Mouse (Mus musculus) CH12.LX (cell line): ENCODE data around the gene Rps21. TPM values are rescaled to one million over a fixed set of nuclear protein-coding genes. Genes with fewer than 3 reads are reported as not detected.

Experiments
- DNase-seq: peaks from one replicate; pipeline ENCODE4 v3.0.0-alpha.2; 2013; ENCODE audit errors: extremely low read depth
- H3K27ac ChIP-seq: 2 replicates; pipeline ENCODE4 v1.5.1; 2012; ENCODE audit warnings: low read depth, mild to moderate bottlenecking, control low read depth, moderate library complexity; ENCODE audit not compliant: insufficient read depth
- H3K27me3 ChIP-seq: replicated peaks from 2 replicates; pipeline ENCODE3; 2012; ENCODE audit warnings: inconsistent platforms
- H3K36me3 ChIP-seq, 2 experiments: replicated peaks in 1 of 2; 2 replicates each; pipeline versions ENCODE3 to v1.6.1; 2012; ENCODE audit warnings: inconsistent platforms in 1 of 2, low read length in 1 of 2, mild to moderate bottlenecking in 1 of 2, mixed read lengths in 1 of 2, moderate library complexity in 1 of 2; ENCODE audit not compliant: control insufficient read depth in 1 of 2, insufficient read depth in 1 of 2
- H3K4me1 ChIP-seq, 2 experiments: 2 replicates each; pipeline ENCODE4 v1.6.1; 2012; ENCODE audit warnings: inconsistent platforms in 1 of 2, moderate library complexity in 1 of 2; ENCODE audit not compliant: insufficient read depth in 2 of 2, control insufficient read depth in 1 of 2
- H3K4me2 ChIP-seq: 2 replicates; pipeline ENCODE4 v1.6.1; 2012; ENCODE audit warnings: low read depth, mild to moderate bottlenecking, control low read depth; ENCODE audit not compliant: poor library complexity, insufficient read depth, severe bottlenecking
- H3K4me3 ChIP-seq, 3 experiments: fragments of 150-350 bp in 1 of 3; sonication (generic) in 1 of 3; replicated peaks in 1 of 3; 2 replicates each; pipeline versions ENCODE3 to v1.5.1; 2011 to 2012; ENCODE audit warnings: low read depth in 2 of 3, low read length in 2 of 3, mild to moderate bottlenecking in 2 of 3, moderate library complexity in 2 of 3, control low read depth in 1 of 3, improper control_type of control experiment in 1 of 3, inconsistent platforms in 1 of 3, mixed read lengths in 1 of 3; ENCODE audit not compliant: poor library complexity in 1 of 3
- H3K79me2 ChIP-seq: replicated peaks from 2 replicates; pipeline ENCODE4 v1.6.1; 2012; ENCODE audit warnings: mild to moderate bottlenecking, moderate library complexity; ENCODE audit not compliant: control insufficient read depth, poor library complexity, insufficient read depth, severe bottlenecking; ENCODE audit errors: extremely low read depth
- H3K9ac ChIP-seq: 2 replicates; pipeline ENCODE4 v1.6.1; 2012; ENCODE audit warnings: low read depth, mild to moderate bottlenecking, control low read depth, moderate library complexity; ENCODE audit not compliant: insufficient read depth
- H3K9me3 ChIP-seq: replicated peaks from 2 replicates; pipeline ENCODE3; 2012; ENCODE audit warnings: low read length, inconsistent platforms, mixed read lengths
- BHLHE40 ChIP-seq: IDR thresholded peaks from 2 replicates; pipeline ENCODE4 v1.6.1; 2011; ENCODE audit warnings: mild to moderate bottlenecking, low read depth, low read length, improper control_type of control experiment
- CTCF ChIP-seq, 2 experiments: IDR thresholded peaks in 1 of 2; conservative IDR thresholded peaks in 1 of 2; 2 replicates each; pipeline ENCODE4 v1.5.1; 2011 to 2012; ENCODE audit warnings: low read depth in 2 of 2, low read length in 2 of 2, improper control_type of control experiment in 1 of 2, inconsistent platforms in 1 of 2, mild to moderate bottlenecking in 1 of 2, moderate library complexity in 1 of 2
- E2F4 ChIP-seq: IDR thresholded peaks from 2 replicates; pipeline ENCODE4 v1.6.1; 2011; ENCODE audit warnings: low read depth, low read length, improper control_type of control experiment; ENCODE audit not compliant: insufficient replicate concordance
- ELF1 ChIP-seq: IDR thresholded peaks from 2 replicates; pipeline ENCODE4 v1.6.1; 2014; ENCODE audit warnings: low read depth, mild to moderate bottlenecking, inconsistent platforms, low read length, improper control_type of control experiment
- ETS1 ChIP-seq: conservative IDR thresholded peaks from 2 replicates; pipeline ENCODE4 v1.6.1; 2012; ENCODE audit warnings: low read depth, mild to moderate bottlenecking, inconsistent platforms, low read length, improper control_type of control experiment, moderate library complexity
- GABPA ChIP-seq: IDR thresholded peaks from 2 replicates; pipeline ENCODE4 v1.6.1; 2012; ENCODE audit warnings: low read depth, low read length, improper control_type of control experiment, inconsistent platforms; ENCODE audit not compliant: insufficient replicate concordance
- HCFC1 ChIP-seq: IDR thresholded peaks from 2 replicates; pipeline ENCODE4 v1.6.1; 2012; ENCODE audit warnings: low read depth, mild to moderate bottlenecking, inconsistent platforms, low read length, improper control_type of control experiment
- IRF4 ChIP-seq: IDR thresholded peaks from 2 replicates; pipeline ENCODE4 v1.6.1; 2014; ENCODE audit warnings: low read depth, mild to moderate bottlenecking, inconsistent platforms, low read length, improper control_type of control experiment
- MAFK ChIP-seq: IDR thresholded peaks from 2 replicates; pipeline ENCODE4 v1.6.1; 2011; ENCODE audit warnings: low read length, improper control_type of control experiment; ENCODE audit not compliant: insufficient replicate concordance
- MAZ ChIP-seq: IDR thresholded peaks from 2 replicates; pipeline ENCODE4 v1.6.1; 2012; ENCODE audit warnings: low read depth, mild to moderate bottlenecking, inconsistent platforms, low read length, improper control_type of control experiment, moderate library complexity
- MXI1 ChIP-seq: IDR thresholded peaks from 2 replicates; pipeline ENCODE4 v1.6.1; 2011; ENCODE audit warnings: mild to moderate bottlenecking, low read depth, low read length, improper control_type of control experiment
- MYC ChIP-seq: IDR thresholded peaks from 2 replicates; pipeline ENCODE4 v1.6.1; 2011; ENCODE audit warnings: low read depth, mild to moderate bottlenecking, improper control_type of control experiment, low read length
- NELFE ChIP-seq: IDR thresholded peaks from 2 replicates; pipeline ENCODE4 v1.6.1; 2011; ENCODE audit warnings: low read depth, low read length, improper control_type of control experiment
- NRF1 ChIP-seq: IDR thresholded peaks from 2 replicates; pipeline ENCODE4 v1.6.1; 2014; ENCODE audit warnings: low read depth, mild to moderate bottlenecking, inconsistent platforms, low read length, improper control_type of control experiment, moderate library complexity
- PAX5 ChIP-seq: IDR thresholded peaks from 2 replicates; pipeline ENCODE4 v1.6.1; 2012; ENCODE audit warnings: low read length, inconsistent platforms, mixed read lengths
- POLR2AphosphoS2 ChIP-seq: IDR thresholded peaks from 2 replicates; pipeline ENCODE4 v1.6.1; 2011; ENCODE audit warnings: low read depth, low read length, improper control_type of control experiment
- RAD21 ChIP-seq: IDR thresholded peaks from 2 replicates; pipeline ENCODE4 v1.6.1; 2011; ENCODE audit warnings: low read depth, mild to moderate bottlenecking, low read length, improper control_type of control experiment, moderate library complexity
- SMC3 ChIP-seq: IDR thresholded peaks from 2 replicates; pipeline ENCODE4 v1.6.1; 2011; ENCODE audit warnings: low read depth, low read length, improper control_type of control experiment
- TBP ChIP-seq: conservative IDR thresholded peaks from 2 replicates; pipeline ENCODE4 v1.6.1; 2011; ENCODE audit warnings: low read depth, low read length, improper control_type of control experiment
- USF1 ChIP-seq: IDR thresholded peaks from 2 replicates; pipeline ENCODE4 v1.6.1; 2014; ENCODE audit warnings: low read depth, mild to moderate bottlenecking, inconsistent platforms, low read length, improper control_type of control experiment
- ZKSCAN1 ChIP-seq: IDR thresholded peaks from 2 replicates; pipeline ENCODE4 v1.6.1; 2012; ENCODE audit warnings: low read depth, inconsistent platforms, low read length, improper control_type of control experiment, borderline replicate concordance
- dilution Hi-C: fragments of 300-500 bp; cut with MboI; formaldehyde crosslinking; loops from 2 replicates; pipeline ENCODE4 v1.14.3; 2020; ENCODE audit warnings: low sequenced_read_pairs; ENCODE audit not compliant: extremely low pct_unique_long_range_greater_than_20kb, extremely low pct_ligation_motif_present
- in situ Hi-C: fragments of 300-500 bp; cut with MboI; formaldehyde crosslinking; loops from 3 replicates; pipeline ENCODE4 v1.14.3; 2019; ENCODE audit warnings: low sequenced_read_pairs, low pct_ligation_motif_present, low pct_unique_long_range_greater_than_20kb, mixed read lengths
- polyA plus RNA-seq: library from polyadenylated mRNA; unstranded; fragments of >175 nt; gene quantifications from 2 replicates; pipeline ENCODE4 v1.2.1, GENCODE M21; 2012; ENCODE audit warnings: low read depth; ENCODE audit not compliant: insufficient read length
- total RNA-seq, 2 experiments: library from RNA; depleted of rRNA; stranded (reverse); fragments of 300-350 nt in 1 of 2; fragments of >200 nt in 1 of 2; gene quantifications; 2 replicates each; pipeline ENCODE4 v1.2.3; 2012 to 2014

Rps21 gene
- total and polyA plus RNA-seq, 3 experiments: 705 to 3,770 (median 1,686) TPM

- in situ Hi-C loops (no loop called here), dilution Hi-C loops (no loop called here)
- no peak for TF ChIP-seq ETS1
- TF ChIP-seq E2F4: no peak
- TF ChIP-seq GABPA: no peak
- TF ChIP-seq ZKSCAN1: no peak
- no peak for TF ChIP-seq ELF1
- no peak for TF ChIP-seq NELFE
- TF ChIP-seq MAZ: no peak
- no peak for TF ChIP-seq IRF4
- TF ChIP-seq RAD21: no peak
- TF ChIP-seq POLR2AphosphoS2: no peak
- TF ChIP-seq HCFC1: no peak
- TF ChIP-seq BHLHE40: no peak
- TF ChIP-seq TBP: no peak
- TF ChIP-seq MAFK: no peak
- TF ChIP-seq MYC: no peak
- TF ChIP-seq MXI1: no peak
- no peak for TF ChIP-seq USF1
- TF ChIP-seq NRF1: no peak
- TF ChIP-seq PAX5: no peak
- Histone ChIP-seq H3K79me2 (no peaks in the 10 kb centered on the region), H3K9ac (no peak overlapping the region), H3K27me3 (peaks cover 91% of the 10 kb centered on the region), H3K4me1 (peaks cover 3 to 4% of the 10 kb centered on the region in 2 experiments; a peak in 2 of 4 replicates), H3K4me3 (no peak overlapping the region), H3K27ac (no peak overlapping the region), H3K36me3 (no peaks in the 10 kb centered on the region), H3K9me3 (no peaks in the 10 kb centered on the region), H3K4me2 (no peak overlapping the region)
- no peak for DNase-seq
These were observed 36.1 kb upstream of the Rps21 start for GRCm38 (mm10) chr2:180221051-180221450.

- H3K4me1 ChIP-seq: peaks cover 2 to 4% of the 10 kb centered on the region in 2 experiments; a peak in 2 of 4 replicates
These were observed 34.9 kb upstream of the Rps21 start for GRCm38 (mm10) chr2:180222250-180222649.

More at GRCm38 (mm10) chr2:180222250-180222649, 34.9 kb upstream of the Rps21 start:
- Histone ChIP-seq H3K27me3 (peaks cover 93% of the 10 kb centered on the region), H3K36me3 (no peaks in the 10 kb centered on the region), H3K4me3 (no peak overlapping the region), H3K79me2 (no peaks in the 10 kb centered on the region)
- dilution Hi-C loops: no loop called here
- TF ChIP-seq CTCF (conservative IDR thresholded peaks at IDR 0.05 in 1 of 2, IDR thresholded peaks at IDR 0.05 in 1 of 2; ENCODE audit: low read depth in 2 of 2, low read length in 2 of 2): peak in 1 of 2 experiments; percentile 36; a peak in 2 of 4 replicates
- TF ChIP-seq E2F4: no peak
- TF ChIP-seq SMC3: peak; percentile 15; the same call in 1 of the 2 replicates
- TF ChIP-seq, all 38 proteins: peak for 2
- Histone ChIP-seq H3K27ac (no peak overlapping the region), H3K9me3 (no peaks in the 10 kb centered on the region), H3K9ac (no peak overlapping the region), H3K4me2 (no peak overlapping the region)
- in situ Hi-C loops: no loop called here
- DNase-seq: no peak
